Mouse (Mus musculus) embryonic stem cell, embryonic (primary cell): ENCODE data around the gene Ubac2.

ENCODE experiments used
- CTCF ChIA-PET, 4 experiments: fragments of 300-600 bp in 2 of 4; fragments of 350-600 bp in 2 of 4; sonication (Branson Sonifier 250); formaldehyde crosslinking; loops; one replicate each; lab custom pipeline; 2022; ENCODE audit warnings: inconsistent platforms in 2 of 4; lab: Charles Lee
- POLR2A ChIA-PET, 4 experiments: fragments of 300-600 bp in 2 of 4; fragments of 350-600 bp in 2 of 4; sonication (Branson Sonifier 250); formaldehyde crosslinking; loops; one replicate each; lab custom pipeline; 2022; ENCODE audit warnings: antibody characterized with exemption in 4 of 4, inconsistent platforms in 1 of 4; lab: Charles Lee

The Ubac2 gene

GRCm38 (mm10) chr14:121878176-121878858 is at the start of gene Ubac2:
Gene Ubac2 (plus strand): TSS chr14:121878620.
- ChIA-PET CTCF (interaction anchor here (0.6 to 1.3 kb wide), 6 partner anchors 13 to 68 kb away, joined by 3 to 6 read pairs (median 4); no protein-coding TSS in a partner anchor), POLR2A (interaction anchor here (0.6 to 4.6 kb wide), 74 partner anchors 8 to 1603 kb away, joined by 3 to 27 read pairs (median 4); partner anchors contain the start of genes Dock9 (in 2 of the 4), Clybl (in 1 of the 4), Gpr18 (in 1 of the 4) and Mbnl2 (in 1 of the 4))

- CTCF ChIA-PET, result no interaction called here
These were observed 48.5 kb upstream of the Ubac2 start for GRCm38 (mm10) chr14:121829816-121830442.

GRCm38 (mm10) chr14:121833001-121833520 is 45.4 kb upstream of the Ubac2 start:
- CTCF ChIA-PET, result no interaction called here
- POLR2A ChIA-PET, result interaction anchor here in 1 of 4 experiments (0.6 to 1.8 kb wide), 3 partner anchors 9 to 363 kb away, joined by 3 to 4 read pairs (median 3); no protein-coding TSS in a partner anchor

More at GRCm38 (mm10) chr14:121829816-121830442, 48.5 kb upstream of the Ubac2 start:
- POLR2A ChIA-PET, result interaction anchor here in 1 of 4 experiments (0.6 kb wide), 1 partner anchor 767 kb away, joined by 3 read pairs; no protein-coding TSS in a partner anchor

DNA sequence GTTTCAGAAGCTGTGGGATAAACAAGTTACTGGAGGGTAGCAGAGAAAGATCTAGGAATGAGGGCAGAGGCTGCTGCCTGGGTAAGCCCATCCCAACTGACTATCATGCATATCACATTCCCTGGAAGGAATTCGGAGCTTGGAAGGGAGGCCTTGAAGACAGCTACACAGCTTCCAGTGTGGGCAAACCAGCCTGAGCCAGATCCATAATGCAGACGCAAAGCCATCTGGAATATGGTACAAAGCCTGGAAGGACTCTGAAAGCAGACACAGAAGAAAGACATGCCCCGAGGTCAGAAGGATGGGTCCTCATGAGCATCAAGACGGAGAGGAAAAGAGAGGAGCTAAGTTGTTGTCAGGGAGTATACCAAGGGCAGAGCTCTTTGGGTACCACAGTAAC is 40.3 kb upstream of the Ubac2 start:
- POLR2A ChIA-PET, result interaction anchor here in 3 of 4 experiments (0.8 to 1.3 kb wide), 7 partner anchors 9 to 578 kb away, joined by 3 to 6 read pairs (median 3); no protein-coding TSS in a partner anchor
- CTCF ChIA-PET, result interaction anchor here in 1 of 4 experiments (0.8 kb wide), 1 partner anchor 27 kb away, joined by 3 read pairs; no protein-coding TSS in a partner anchor

DNA sequence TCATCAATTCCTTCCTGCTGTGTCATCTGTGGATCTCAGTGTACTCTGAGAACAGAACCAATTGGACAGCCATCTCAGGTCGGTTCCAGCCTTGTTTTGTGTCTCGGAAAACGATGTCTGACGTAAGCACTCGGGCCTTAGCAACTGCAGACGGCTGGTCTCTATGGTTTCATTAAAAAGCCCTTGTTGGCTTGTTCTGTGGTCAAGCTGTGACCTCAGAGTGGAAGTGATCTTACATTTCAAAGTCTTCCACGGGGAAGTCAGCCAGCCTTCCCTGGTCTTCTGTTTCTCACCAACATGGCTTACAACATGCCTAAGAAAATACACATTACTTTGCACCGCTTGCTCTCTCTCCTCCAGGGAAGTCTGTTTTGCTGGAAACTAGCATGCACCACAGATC is 38.2 kb upstream of the Ubac2 start:
- POLR2A ChIA-PET, result no interaction called here

GRCm38 (mm10) chr14:121844486-121844885 is 33.9 kb upstream of the Ubac2 start:
- ChIA-PET CTCF (interaction anchor here in 1 of 4 experiments (0.6 to 0.7 kb wide), 2 partner anchors 40 to 370 kb away, joined by 3 read pairs; no protein-coding TSS in a partner anchor), POLR2A (interaction anchor here in 2 of 4 experiments (0.6 to 0.9 kb wide), 2 partner anchors 34 to 46 kb away, joined by 3 read pairs; partner anchors contain the start of gene Ubac2 (in 1 of the 2))

More for the DNA sequence above, 38.2 kb upstream of the Ubac2 start:
- CTCF ChIA-PET, result no interaction called here

GRCm38 (mm10) chr14:121851231-121851630 is 27.2 kb upstream of the Ubac2 start:
- ChIA-PET CTCF (interaction anchor here in 1 of 4 experiments (0.6 to 0.9 kb wide), 2 partner anchors 14 to 259 kb away, joined by 3 read pairs; no protein-coding TSS in a partner anchor), POLR2A (interaction anchor here in 1 of 4 experiments (0.8 kb wide), 1 partner anchor 27 kb away, joined by 3 read pairs; the partner anchor contains the start of gene Ubac2)

- ChIA-PET POLR2A (interaction anchor here in 1 of 4 experiments (0.6 to 0.8 kb wide), 2 partner anchors 14 to 17 kb away, joined by 3 to 4 read pairs; no protein-coding TSS in a partner anchor), CTCF (no interaction called here)
These were observed 25.9 kb upstream of the Ubac2 start for GRCm38 (mm10) chr14:121852531-121852930.

- POLR2A ChIA-PET, result interaction anchor here in 3 of 4 experiments (0.6 to 4.3 kb wide), 19 partner anchors 13 to 316 kb away, joined by 3 to 25 read pairs (median 3); partner anchors contain the start of gene Ubac2 (in 3 of the 3)
- CTCF ChIA-PET, result interaction anchor here (0.5 to 1.9 kb wide), 38 partner anchors 12 to 971 kb away, joined by 3 to 18 read pairs (median 4); partner anchors contain the start of gene Ubac2 (in 3 of the 4)
These were observed 13.3 kb upstream of the Ubac2 start for GRCm38 (mm10) chr14:121865162-121865561.

GRCm38 (mm10) chr14:121866574-121866973 is 11.8 kb upstream of the Ubac2 start:
- ChIA-PET POLR2A (interaction anchor here in 3 of 4 experiments (0.7 to 4.3 kb wide), 6 partner anchors 11 to 314 kb away, joined by 3 to 25 read pairs (median 7); partner anchors contain the start of gene Ubac2 (in 3 of the 3)), CTCF (interaction anchor here in 1 of 4 experiments (1.0 kb wide), 1 partner anchor 190 kb away, joined by 5 read pairs; no protein-coding TSS in a partner anchor)

GRCm38 (mm10) chr14:121869111-121869510 is 9.3 kb upstream of the Ubac2 start:
- ChIA-PET POLR2A (interaction anchor here in 3 of 4 experiments (0.8 to 4.3 kb wide), 6 partner anchors 9 to 71 kb away, joined by 3 to 25 read pairs (median 4); partner anchors contain the start of gene Ubac2 (in 3 of the 3)), CTCF (no interaction called here)

DNA sequence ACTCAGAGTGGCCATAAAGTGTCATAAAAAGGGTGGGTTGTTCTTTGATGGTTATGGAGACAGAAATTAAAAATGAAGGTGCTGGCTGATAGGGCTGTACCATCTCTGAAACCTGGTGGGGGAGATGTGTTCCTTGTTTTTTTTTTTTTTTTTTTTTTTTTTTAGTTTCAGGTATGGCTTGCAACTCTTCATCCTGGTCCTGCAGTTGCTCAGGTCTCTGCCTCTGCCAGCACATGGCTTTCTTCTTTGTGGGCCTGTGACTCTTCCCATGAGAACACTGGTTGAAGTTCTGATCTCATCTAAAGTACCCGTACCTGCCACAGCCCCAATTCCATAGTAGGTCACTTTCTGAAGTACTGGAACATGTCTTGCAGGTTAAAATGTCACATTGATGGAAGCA is 5.7 kb upstream of the Ubac2 start:
- ChIA-PET CTCF (no interaction called here), POLR2A (interaction anchor here in 1 of 4 experiments (0.6 kb wide), 1 partner anchor 1039 kb away, joined by 3 read pairs; no protein-coding TSS in a partner anchor)

- POLR2A ChIA-PET, result interaction anchor here in 1 of 4 experiments (0.6 kb wide), 1 partner anchor 1039 kb away, joined by 3 read pairs; no protein-coding TSS in a partner anchor
- CTCF ChIA-PET, result no interaction called here
These were observed 5.2 kb upstream of the Ubac2 start for GRCm38 (mm10) chr14:121873172-121873571.

DNA sequence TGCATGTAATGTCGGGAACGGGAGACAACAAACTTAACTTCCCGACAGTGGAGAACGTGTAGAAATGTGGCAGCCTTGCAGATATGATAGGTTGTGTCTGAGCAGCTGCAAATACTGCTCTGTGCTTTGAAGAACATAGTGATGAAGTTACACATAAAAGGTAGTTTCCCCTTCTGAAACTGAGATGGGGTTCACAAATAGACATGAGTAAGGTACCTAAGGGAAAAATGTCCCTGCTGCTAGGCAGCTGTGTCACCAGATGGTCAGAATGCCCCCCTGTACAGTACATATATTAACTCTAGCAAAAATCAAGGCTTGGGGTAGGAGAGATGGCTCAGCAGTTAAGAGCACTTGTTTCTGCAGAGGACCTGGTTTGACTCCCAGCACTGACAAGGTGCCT is 4.8 kb upstream of the Ubac2 start:
- CTCF ChIA-PET, result no interaction called here

GRCm38 (mm10) chr14:121876190-121876589 is 2.2 kb upstream of the Ubac2 start:
- CTCF ChIA-PET, result interaction anchor here in 1 of 4 experiments (0.7 kb wide), 1 partner anchor 134 kb away, joined by 4 read pairs; no protein-coding TSS in a partner anchor

More for the DNA sequence above, 4.8 kb upstream of the Ubac2 start:
- POLR2A ChIA-PET, result interaction anchor here in 1 of 4 experiments (0.6 kb wide), 1 partner anchor 74 kb away, joined by 4 read pairs; no protein-coding TSS in a partner anchor

DNA sequence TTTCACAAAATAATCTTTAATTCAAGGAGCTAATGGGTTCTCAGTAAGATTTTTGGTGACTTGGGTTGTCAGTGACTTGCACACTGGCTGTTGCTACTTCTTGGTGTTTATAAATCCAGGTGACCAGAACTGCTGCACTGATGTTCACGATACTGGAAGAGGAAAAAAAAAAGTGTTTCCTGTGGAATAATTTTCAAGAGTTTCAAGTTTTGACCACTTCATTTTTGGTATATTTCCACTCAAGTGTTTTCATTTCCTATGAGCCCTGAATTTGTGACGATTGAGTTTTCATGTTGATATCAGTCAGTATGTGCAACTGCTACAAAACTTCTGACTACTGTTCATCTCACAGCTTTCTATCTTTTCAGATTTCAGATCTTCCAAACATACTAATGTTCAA is 1.6 kb upstream of the Ubac2 start:
- POLR2A ChIA-PET, result interaction anchor here in 3 of 4 experiments (0.6 to 4.6 kb wide), 16 partner anchors 8 to 269 kb away, joined by 3 to 27 read pairs (median 4); no protein-coding TSS in a partner anchor
- CTCF ChIA-PET, result interaction anchor here in 2 of 4 experiments (0.6 to 0.7 kb wide), 2 partner anchors 12 to 133 kb away, joined by 4 to 6 read pairs; no protein-coding TSS in a partner anchor

More at GRCm38 (mm10) chr14:121876190-121876589, 2.2 kb upstream of the Ubac2 start:
- POLR2A ChIA-PET, result interaction anchor here in 1 of 4 experiments (0.7 to 3.0 kb wide), 2 partner anchors 9 to 12 kb away, joined by 3 to 25 read pairs; no protein-coding TSS in a partner anchor

GRCm38 (mm10) chr14:121877640-121878039 is 780 bp upstream of the Ubac2 start:
- ChIA-PET CTCF (interaction anchor here in 3 of 4 experiments (1.0 to 1.3 kb wide), 3 partner anchors 12 to 51 kb away, joined by 3 to 6 read pairs (median 4); no protein-coding TSS in a partner anchor), POLR2A (interaction anchor here (0.6 to 4.6 kb wide), 62 partner anchors 7 to 1602 kb away, joined by 3 to 27 read pairs (median 4); partner anchors contain the start of genes Dock9 (in 1 of the 4), Gpr18 (in 1 of the 4) and Mbnl2 (in 1 of the 4))
